Mouse (Mus musculus): ENCODE results near the gene Pard3b. TPM values are rescaled to one million over a fixed set of nuclear protein-coding genes. Genes with fewer than 3 reads are reported as not detected.
"Not testable (repeated sequence)": the region's sequence is repeated elsewhere in the genome, so short reads cannot be mapped to it uniquely, and the experiment has no call there.

Gene Pard3b
- polyA plus RNA-seq, 1 experiment from 2014 or later: 7.5 TPM

DNA sequence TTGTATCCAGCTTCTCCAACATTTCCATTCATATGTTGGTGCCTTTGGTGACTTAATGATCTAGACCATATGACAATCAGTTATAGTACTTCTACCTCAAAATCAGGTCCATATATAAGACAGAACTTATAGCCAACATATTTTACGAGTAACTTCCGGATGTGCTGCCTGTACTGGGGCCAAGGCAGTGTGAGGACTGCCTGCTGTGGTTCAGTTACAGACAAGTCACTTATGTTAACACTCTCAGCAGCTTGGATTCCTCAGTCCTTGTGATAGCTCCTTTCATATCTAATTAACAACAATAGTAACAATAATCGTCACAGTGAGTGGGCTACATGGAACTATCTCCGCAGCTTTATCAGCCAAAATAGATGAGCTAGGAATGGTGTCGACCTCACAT, 959.9 kb downstream of the Pard3b start:
- H3K27me3 ChIP-seq (replicated peaks; ENCODE audit: low read depth, poor library complexity, severe bottlenecking): no peaks in the 10 kb centered on the region
- H3K4me1 ChIP-seq: no peaks in the 10 kb centered on the region
- H3K9me3 ChIP-seq: no peaks in the 10 kb centered on the region
- H3K36me3 ChIP-seq (replicated peaks): no peaks in the 10 kb centered on the region
- no peak overlapping the region for H3K27ac ChIP-seq (replicated peaks)
- no peak for DNase-seq (ENCODE audit: low spot score)
- no peak overlapping the region for H3K4me3 ChIP-seq
- 91% methylated on average over 5 of the region's 5 CpGs for WGBS

GRCm38 (mm10) chr1:62604644-62605043, 966.0 kb downstream of the Pard3b start:
- not testable (repeated sequence) for H3K27ac ChIP-seq (replicated peaks); H3K4me1 ChIP-seq; H3K4me3 ChIP-seq; DNase-seq (ENCODE audit: low spot score); H3K27me3 ChIP-seq (replicated peaks; ENCODE audit: low read depth, poor library complexity, severe bottlenecking); H3K9me3 ChIP-seq; H3K36me3 ChIP-seq (replicated peaks)
- WGBS: 91% methylated on average over 1 of the region's 1 CpGs

GRCm38 (mm10) chr1:62618109-62618665, 979.6 kb downstream of the Pard3b start:
- H3K4me3 ChIP-seq: no peak overlapping the region
- WGBS: 59% methylated on average over 3 of the region's 3 CpGs

GRCm38 (mm10) chr1:62619456-62619855, 980.8 kb downstream of the Pard3b start:
- Histone ChIP-seq H3K9me3 (no peaks in the 10 kb centered on the region), H3K4me3 (no peak overlapping the region), H3K4me1 (peaks cover 8% of the 10 kb centered on the region), H3K36me3 (replicated peaks) (no peaks in the 10 kb centered on the region), H3K27me3 (replicated peaks; ENCODE audit: low read depth, poor library complexity, severe bottlenecking) (no peaks in the 10 kb centered on the region), H3K27ac (replicated peaks) (no peak overlapping the region)
- DNase-seq (ENCODE audit: low spot score): no peak
- 92% methylated on average over 5 of the region's 5 CpGs for WGBS

More at GRCm38 (mm10) chr1:62618109-62618665, 979.6 kb downstream of the Pard3b start:
- DNase-seq (ENCODE audit: low spot score): peak; percentile 34
- H3K27ac ChIP-seq (replicated peaks): no peak overlapping the region
- H3K36me3 ChIP-seq (replicated peaks): no peaks in the 10 kb centered on the region
- H3K9me3 ChIP-seq: no peaks in the 10 kb centered on the region
- no peaks in the 10 kb centered on the region for H3K27me3 ChIP-seq (replicated peaks; ENCODE audit: low read depth, poor library complexity, severe bottlenecking)
- H3K4me1 ChIP-seq: peaks cover 8% of the 10 kb centered on the region

DNA sequence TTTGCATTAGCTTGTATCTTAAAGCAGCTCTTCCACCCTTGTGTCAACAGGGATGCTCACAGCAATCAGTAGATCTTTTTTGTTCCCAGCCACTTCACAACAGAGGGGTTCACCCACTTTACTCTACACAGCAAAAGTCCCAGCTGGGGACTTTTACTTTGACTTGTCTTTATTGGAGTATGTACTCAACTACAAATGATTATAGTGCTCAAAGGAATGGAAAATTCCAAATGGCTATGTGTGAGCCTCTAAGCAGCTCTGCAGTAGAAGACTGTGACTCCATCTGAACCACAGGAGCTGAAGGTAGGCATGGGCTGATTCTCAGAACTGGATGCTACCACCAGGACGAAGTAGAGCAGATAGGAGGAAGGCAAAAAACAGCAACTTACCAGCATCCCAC, 983.8 kb downstream of the Pard3b start:
- WGBS: 79% methylated on average over 1 of the region's 1 CpGs
- no peak overlapping the region for H3K27ac ChIP-seq (replicated peaks)

DNA sequence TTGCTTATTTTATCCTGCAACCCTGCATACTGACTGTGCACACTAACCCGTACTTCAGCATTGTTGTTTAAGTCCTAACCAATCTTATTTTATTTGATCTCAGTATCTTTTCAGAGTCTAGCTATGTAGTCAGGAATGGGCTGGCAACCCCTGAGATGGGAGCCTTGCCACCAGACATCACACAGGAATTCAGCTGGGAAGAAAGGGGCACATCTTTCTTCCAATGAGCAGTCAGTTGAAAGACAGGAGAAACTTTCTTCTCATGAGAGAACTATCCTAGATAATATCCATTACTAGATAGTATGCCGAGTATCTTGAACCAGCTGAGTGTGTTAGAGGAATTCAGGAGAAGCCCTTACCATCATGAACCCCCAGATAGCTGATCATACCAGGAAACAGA, 985.5 kb downstream of the Pard3b start:
- Histone ChIP-seq H3K9me3 (no peaks in the 10 kb centered on the region), H3K36me3 (replicated peaks) (no peaks in the 10 kb centered on the region), H3K27me3 (replicated peaks; ENCODE audit: low read depth, poor library complexity, severe bottlenecking) (no peaks in the 10 kb centered on the region), H3K27ac (replicated peaks) (no peak overlapping the region), H3K4me3 (no peak overlapping the region), H3K4me1 (no peaks in the 10 kb centered on the region)
- DNase-seq (ENCODE audit: low spot score): no peak
- WGBS: 92% methylated on average over 2 of the region's 2 CpGs

More for the DNA sequence above, 983.8 kb downstream of the Pard3b start:
- H3K4me3 ChIP-seq: no peak overlapping the region
- H3K27me3 ChIP-seq (replicated peaks; ENCODE audit: low read depth, poor library complexity, severe bottlenecking): no peaks in the 10 kb centered on the region
- DNase-seq (ENCODE audit: low spot score): no peak
- no peaks in the 10 kb centered on the region for H3K9me3 ChIP-seq
- H3K36me3 ChIP-seq (replicated peaks): no peaks in the 10 kb centered on the region
- H3K4me1 ChIP-seq: peaks cover 8% of the 10 kb centered on the region

DNA sequence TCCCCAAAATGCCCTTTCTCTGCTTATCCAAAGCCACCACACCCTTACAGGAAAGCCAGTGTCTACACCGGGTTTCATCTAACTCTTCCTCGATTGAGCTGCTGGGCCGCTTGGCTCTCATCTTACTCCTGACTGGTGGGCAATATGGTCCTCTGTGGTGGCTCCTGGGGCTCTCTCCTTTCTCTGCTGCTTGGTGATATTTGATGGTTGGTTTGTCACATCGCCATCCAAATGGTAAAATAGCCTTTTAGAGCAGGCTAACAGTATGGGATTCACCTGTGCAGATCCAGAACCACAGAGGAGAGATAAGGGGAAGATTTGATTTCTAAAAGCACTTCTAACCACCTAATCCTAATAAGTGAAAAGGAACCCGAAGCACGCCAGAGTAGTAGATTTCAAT, 986.2 kb downstream of the Pard3b start:
- no peak for DNase-seq (ENCODE audit: low spot score)
- 90% methylated on average over 6 of the region's 6 CpGs for WGBS
- H3K27me3 ChIP-seq (replicated peaks; ENCODE audit: low read depth, poor library complexity, severe bottlenecking): no peaks in the 10 kb centered on the region
- H3K27ac ChIP-seq (replicated peaks): no peak overlapping the region
- H3K4me1 ChIP-seq: no peaks in the 10 kb centered on the region
- H3K36me3 ChIP-seq (replicated peaks): no peaks in the 10 kb centered on the region
- no peak overlapping the region for H3K4me3 ChIP-seq
- H3K9me3 ChIP-seq: no peaks in the 10 kb centered on the region

GRCm38 (mm10) chr1:62625332-62625731, 986.7 kb downstream of the Pard3b start:
- no peaks in the 10 kb centered on the region for H3K9me3 ChIP-seq
- no peak overlapping the region for H3K4me3 ChIP-seq
- H3K4me1 ChIP-seq: no peaks in the 10 kb centered on the region
- H3K27me3 ChIP-seq (replicated peaks; ENCODE audit: low read depth, poor library complexity, severe bottlenecking): no peaks in the 10 kb centered on the region
- H3K36me3 ChIP-seq (replicated peaks): no peaks in the 10 kb centered on the region
- WGBS: 86% methylated on average over 4 of the region's 4 CpGs
- H3K27ac ChIP-seq (replicated peaks): no peak overlapping the region
- DNase-seq (ENCODE audit: low spot score): no peak

DNA sequence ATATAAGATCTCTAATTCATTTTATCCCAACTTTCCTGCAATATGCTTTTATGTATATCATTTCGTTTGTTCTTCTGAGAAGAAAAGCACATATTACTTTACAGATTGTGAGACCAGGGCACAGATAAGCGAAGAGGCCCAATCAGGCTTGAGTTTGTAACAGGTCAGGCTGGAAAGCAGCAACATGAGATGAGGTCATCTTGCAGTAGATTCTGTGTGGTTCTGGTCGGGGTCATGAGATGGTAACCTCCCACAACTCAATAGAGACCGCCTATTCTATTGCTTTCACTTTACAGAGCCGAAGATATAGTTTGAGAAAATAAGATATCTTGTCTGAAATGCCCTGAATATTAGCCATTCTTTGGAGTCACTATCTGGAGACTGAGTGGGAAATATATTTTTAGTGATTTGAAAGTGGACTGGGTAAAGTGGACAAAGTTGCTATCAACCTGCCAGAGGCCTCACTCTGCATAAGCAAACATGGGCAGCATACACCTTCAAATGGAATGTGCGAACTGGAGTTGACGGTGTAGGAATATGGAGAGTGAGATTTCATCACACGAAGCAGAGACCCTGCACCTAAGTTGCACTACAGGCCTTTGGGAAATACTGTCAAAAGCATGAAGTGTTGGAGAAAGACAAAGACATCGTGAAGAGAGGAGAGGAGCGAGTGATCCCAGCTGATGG, 987.3 kb downstream of the Pard3b start:
- no peaks in the 10 kb centered on the region for H3K27me3 ChIP-seq (replicated peaks; ENCODE audit: low read depth, poor library complexity, severe bottlenecking)
- no peaks in the 10 kb centered on the region for H3K9me3 ChIP-seq
- H3K36me3 ChIP-seq (replicated peaks): no peaks in the 10 kb centered on the region
- WGBS: 89% methylated on average over 10 of the region's 10 CpGs
- no peak overlapping the region for H3K4me3 ChIP-seq
- no peak for DNase-seq (ENCODE audit: low spot score)
- no peaks in the 10 kb centered on the region for H3K4me1 ChIP-seq
- H3K27ac ChIP-seq (replicated peaks): no peak overlapping the region

DNA sequence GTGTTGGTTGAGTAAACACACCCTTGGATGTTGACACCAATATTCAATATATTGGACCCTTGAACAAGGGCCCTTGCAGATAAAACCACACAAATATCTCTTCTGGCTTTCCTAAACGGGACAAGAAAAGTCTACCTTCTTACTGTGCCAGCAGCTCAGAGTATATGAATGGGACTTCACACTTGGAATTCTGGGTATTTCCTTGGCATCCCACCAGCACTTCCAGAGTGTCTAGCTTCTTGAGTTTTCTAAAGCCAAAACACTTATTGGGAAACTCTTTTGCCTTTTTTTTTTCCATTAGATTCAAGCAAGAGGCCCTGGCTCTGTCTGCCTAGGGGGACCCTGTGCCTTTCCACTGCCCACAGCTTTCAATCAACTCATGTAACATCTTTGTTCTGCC, 991.3 kb downstream of the Pard3b start:
- Histone ChIP-seq H3K4me1 (peaks cover 12% of the 10 kb centered on the region), H3K36me3 (replicated peaks) (no peaks in the 10 kb centered on the region), H3K27me3 (replicated peaks; ENCODE audit: low read depth, poor library complexity, severe bottlenecking) (no peaks in the 10 kb centered on the region), H3K4me3 (no peak overlapping the region), H3K27ac (replicated peaks) (no peak overlapping the region), H3K9me3 (no peaks in the 10 kb centered on the region)
- DNase-seq (ENCODE audit: low spot score): no peak
- WGBS: 82% methylated on average over 1 of the region's 1 CpGs

DNA sequence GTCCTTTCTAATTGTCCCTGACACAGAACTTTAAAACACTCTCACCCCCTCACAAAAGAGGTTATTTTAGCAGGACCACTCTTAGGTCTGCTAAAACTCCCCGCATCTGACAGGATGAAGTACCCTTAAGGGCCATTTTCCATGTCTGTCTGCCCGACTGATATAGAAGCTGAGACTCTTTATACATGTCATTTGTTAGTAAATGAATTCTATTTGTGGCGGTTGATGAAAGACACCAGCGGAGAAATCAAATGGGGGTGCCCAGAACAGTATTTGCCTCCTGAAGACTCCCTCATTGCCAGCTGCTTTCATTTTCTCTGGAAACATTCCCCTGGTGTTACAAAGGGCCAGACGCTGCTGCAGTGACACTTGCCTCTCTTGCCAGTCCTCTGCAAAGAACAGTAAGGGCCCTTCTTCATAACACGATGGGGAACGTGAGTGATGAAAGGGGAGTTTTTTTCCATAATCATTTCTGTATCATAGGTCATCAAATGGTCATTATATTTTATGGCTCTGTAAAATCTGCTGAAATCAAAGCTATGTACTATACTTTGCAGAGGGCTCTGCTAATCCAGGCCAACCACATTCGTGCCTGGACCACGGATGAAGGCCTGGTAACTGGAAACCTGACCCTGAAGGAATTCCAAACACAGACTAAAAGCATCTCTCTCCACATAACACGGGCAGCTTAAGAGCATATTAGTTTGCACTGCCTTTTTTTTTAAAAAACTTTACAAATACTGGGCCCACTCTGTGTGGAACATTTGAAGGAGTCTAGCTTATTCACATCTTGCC, 993.1 kb downstream of the Pard3b start:
- Histone ChIP-seq H3K4me1 (peaks cover 23% of the 10 kb centered on the region), H3K9me3 (no peaks in the 10 kb centered on the region), H3K27me3 (replicated peaks; ENCODE audit: low read depth, poor library complexity, severe bottlenecking) (no peaks in the 10 kb centered on the region), H3K36me3 (replicated peaks) (no peaks in the 10 kb centered on the region), H3K27ac (replicated peaks) (peak overlapping the region; percentile 40), H3K4me3 (no peak overlapping the region)
- WGBS: 62% methylated on average over 10 of the region's 10 CpGs
- no peak for DNase-seq (ENCODE audit: low spot score)

- H3K9me3 ChIP-seq: no peaks in the 10 kb centered on the region
- H3K4me1 ChIP-seq: peaks cover 33% of the 10 kb centered on the region
- WGBS: 93% methylated on average over 2 of the region's 2 CpGs
- H3K27ac ChIP-seq (replicated peaks): no peak overlapping the region
- H3K27me3 ChIP-seq (replicated peaks; ENCODE audit: low read depth, poor library complexity, severe bottlenecking): no peaks in the 10 kb centered on the region
- H3K36me3 ChIP-seq (replicated peaks): no peaks in the 10 kb centered on the region
- DNase-seq (ENCODE audit: low spot score): no peak
- H3K4me3 ChIP-seq: no peak overlapping the region
Measured at GRCm38 (mm10) chr1:62632886-62633285, 994.3 kb downstream of the Pard3b start.

DNA sequence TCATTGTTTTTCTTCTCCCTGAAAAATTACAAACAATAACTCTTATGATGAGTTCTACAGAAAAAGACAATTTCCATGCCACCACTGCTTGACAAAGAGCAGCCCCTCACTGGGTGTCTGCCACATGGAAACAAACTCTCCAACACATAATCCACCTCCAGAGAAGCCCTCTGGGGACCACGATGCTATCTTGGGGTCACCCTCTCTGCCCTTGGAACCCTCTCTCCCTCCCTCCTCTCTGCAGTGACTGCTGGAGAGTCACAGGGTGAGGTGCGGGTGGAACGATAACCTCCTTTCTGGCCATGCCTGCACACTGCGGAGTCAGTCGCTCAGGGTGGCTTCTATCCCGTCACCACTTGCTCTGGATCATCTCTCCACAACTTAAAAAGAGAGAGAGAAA, 996.6 kb downstream of the Pard3b start:
- peaks cover 38% of the 10 kb centered on the region for H3K4me1 ChIP-seq
- WGBS: 63% methylated on average over 6 of the region's 6 CpGs
- H3K4me3 ChIP-seq: no peak overlapping the region
- DNase-seq (ENCODE audit: low spot score): no peak
- peak overlapping the region; percentile 51; the same call in 1 of the 2 replicates for H3K27ac ChIP-seq (replicated peaks)
- H3K36me3 ChIP-seq (replicated peaks): no peaks in the 10 kb centered on the region
- no peaks in the 10 kb centered on the region for H3K27me3 ChIP-seq (replicated peaks; ENCODE audit: low read depth, poor library complexity, severe bottlenecking)
- no peaks in the 10 kb centered on the region for H3K9me3 ChIP-seq
